Mouse (Mus musculus) erythroblast, embryonic 14.5 days (primary cell): ENCODE data around the gene Foxa2.

Experiments used
- GATA1 ChIP-seq: IDR thresholded peaks from 2 replicates; pipeline ENCODE4 v1.6.1; 2012; ENCODE audit warnings: low read length, inconsistent platforms, mixed read lengths
- TAL1 ChIP-seq: IDR thresholded peaks from 3 replicates; pipeline ENCODE4 v1.6.1; 2012; ENCODE audit warnings: low read length, inconsistent platforms, mixed read lengths

- TF ChIP-seq TAL1 (no peak), GATA1 (no peak)
These were observed 44.9 kb upstream of the Foxa2 start for GRCm38 (mm10) chr2:148091657-148092056.
